Comparison of ENCODE assay signal across 31 mouse cellular contexts in genomic region chr2:75069321-75069720, GRCm38 (mm10).
DNase-seq lines count a peak whose midpoint lies in the region; ATAC-seq lines count a peak whose summit lies in the region.
"Had no signal": no experiment of that assay in that cellular context is flagged by ENCODE, and none has a peak within 500 bp of the region (broad histone marks: within the 10 kb centered on the region; RNA-seq: fewer than 3 reads in every experiment).

No protein-coding gene starts in this region.

- ATAC-seq in neural tube, embryonic 13.5 days (ENCODE audit: low read depth) = no peak
- ATAC-seq: forebrain, embryonic 15.5 days; hindbrain, embryonic 16.5 days; inflammation-experienced regulatory T-cells, adult 6 months had no signal

- peaks cover 42% of the 10 kb centered on the region for H3K4me1 ChIP-seq in neural tube, embryonic 13.5 days (replicated peaks)
- H3K4me1 ChIP-seq: heart, embryonic 12.5 days; heart, embryonic 15.5 days had no signal

- H3K9me3 ChIP-seq in neural tube, embryonic 13.5 days = no peaks in the 10 kb centered on the region
- H3K9me3 ChIP-seq: embryonic facial prominence, embryonic 10.5 days; embryonic facial prominence, embryonic 13.5 days; forebrain, embryonic 12.5 days; forebrain, embryonic 15.5 days; heart, embryonic 12.5 days; heart, embryonic 15.5 days; hindbrain, embryonic 10.5 days; hindbrain, embryonic 13.5 days had no signal

- no peak overlapping the region for H3K4me2 ChIP-seq in neural tube, embryonic 13.5 days
- H3K4me2 ChIP-seq: embryonic facial prominence, embryonic 13.5 days; forebrain, embryonic 12.5 days; forebrain, embryonic 15.5 days; heart, embryonic 12.5 days; heart, embryonic 15.5 days; hindbrain, embryonic 13.5 days had no signal

- no peaks in the 10 kb centered on the region for H3K36me3 ChIP-seq in neural tube, embryonic 13.5 days
- H3K36me3 ChIP-seq: embryonic facial prominence, embryonic 10.5 days; embryonic facial prominence, embryonic 13.5 days; forebrain, embryonic 12.5 days; forebrain, embryonic 15.5 days; heart, embryonic 12.5 days; heart, embryonic 15.5 days; hindbrain, embryonic 10.5 days; hindbrain, embryonic 13.5 days had no signal

- 73% methylated on average over 2 of the region's 2 CpGs for WGBS in neural tube, embryonic 13.5 days

- H3K27ac ChIP-seq in neural tube, embryonic 13.5 days (replicated peaks) = peak overlapping the region; percentile 9; the same call in 1 of the 2 replicates
- H3K27ac ChIP-seq: embryonic facial prominence, embryonic 10.5 days; embryonic facial prominence, embryonic 13.5 days; forebrain, embryonic 12.5 days; forebrain, embryonic 15.5 days; heart, embryonic 15.5 days; hindbrain, embryonic 10.5 days had no signal

- H3K27me3 ChIP-seq in neural tube, embryonic 13.5 days = no peaks in the 10 kb centered on the region
- H3K27me3 ChIP-seq: forebrain, embryonic 12.5 days; forebrain, embryonic 15.5 days; heart, embryonic 12.5 days; heart, embryonic 15.5 days; hindbrain, embryonic 13.5 days had no signal

- no peak overlapping the region for H3K9ac ChIP-seq in neural tube, embryonic 13.5 days
- H3K9ac ChIP-seq: embryonic facial prominence, embryonic 13.5 days; forebrain, embryonic 12.5 days; forebrain, embryonic 15.5 days; heart, embryonic 12.5 days; heart, embryonic 15.5 days; hindbrain, embryonic 13.5 days had no signal

- no peak overlapping the region for H3K4me3 ChIP-seq in neural tube, embryonic 13.5 days
- H3K4me3 ChIP-seq: embryonic facial prominence, embryonic 10.5 days; embryonic facial prominence, embryonic 13.5 days; erythroblast, embryonic 14.5 days; forebrain, embryonic 12.5 days; forebrain, embryonic 15.5 days; heart, embryonic 12.5 days; heart, embryonic 15.5 days; hindbrain, embryonic 10.5 days; hindbrain, embryonic 13.5 days had no signal

- DNase-seq in neural tube, embryonic 10.5 days (ENCODE audit: extremely low spot score, low spot score) = no peak
- peak; percentile 38 for DNase-seq in thymus, postnatal 14 days
- DNase-seq in thymus, adult 18-20 months = no peak
- peak; percentile 29 to 56 for DNase-seq in CD8-positive naive resting alpha-beta T cell, adult 2 months (ENCODE audit: low read depth in 2 of 2, low spot score in 2 of 2)
- DNase-seq in induced T-regulatory cell, adult 2 months (ENCODE audit: low read depth) = peak; percentile 20
- no peak for DNase-seq in lung, postnatal 14 days
- DNase-seq in embryo, embryonic 10.5 days (ENCODE audit: low spot score) = no peak
- DNase-seq: adrenal gland, adult 2 months; adrenal gland, postnatal 14 days; B cell, adult 2 months; cerebellum, adult 11 months; cerebellum, adult 2 months; cerebellum, adult 9-11 months; cerebellum, postnatal 25 days; embryo, embryonic 11 days; gastrocnemius, postnatal 25 days; heart, adult 18-20 months; heart, postnatal 10 days; heart, postnatal 36 days had no signal

Comparison
In these comparisons a context has a peak if more than half of its experiments do, and no peak if none do; other contexts are left out.
1. DNase-seq: peak in thymus, postnatal 14 days (single experiment), CD8-positive naive resting alpha-beta T cell, adult 2 months (2 of 2) and induced T-regulatory cell, adult 2 months (single experiment); none in neural tube, embryonic 10.5 days (single experiment), thymus, adult 18-20 months (0 of 2), lung, postnatal 14 days (single experiment) and embryo, embryonic 10.5 days (single experiment).